Mouse (Mus musculus) adipocyte (in vitro differentiated cells): ENCODE results near the gene Ccdc155.

Experiments used
- DNase-seq: peaks from one replicate; pipeline ENCODE4 v3.0.0-alpha.2; 2016; ENCODE audit warnings: low spot score

The Ccdc155 gene

GRCm38 (mm10) chr7:45226421-45226820 lies 21.7 kb upstream of the Ccdc155 start:
- DNase-seq: no peak

GRCm38 (mm10) chr7:45224826-45225225 lies 20.1 kb upstream of the Ccdc155 start:
- DNase-seq: no peak

- DNase-seq: no peak
Measured at GRCm38 (mm10) chr7:45221680-45222079, 17.0 kb upstream of the Ccdc155 start.

- DNase-seq: peak; percentile 63
Measured at GRCm38 (mm10) chr7:45216442-45217183, 11.9 kb upstream of the Ccdc155 start.

- peak; percentile 38 for DNase-seq
Measured at GRCm38 (mm10) chr7:45215673-45216441, 11.2 kb upstream of the Ccdc155 start, which contains the start of gene Tead2. Gene Tead2, plus strand, starts transcription at chr7:45215753.

GRCm38 (mm10) chr7:45213708-45214107 lies 9.0 kb upstream of the Ccdc155 start:
- DNase-seq: no peak

GRCm38 (mm10) chr7:45212356-45212755 lies 7.7 kb upstream of the Ccdc155 start:
- DNase-seq: no peak

- no peak for DNase-seq
Measured at GRCm38 (mm10) chr7:45211851-45212251, 7.2 kb upstream of the Ccdc155 start, which contains the start of gene Dkkl1. Gene Dkkl1, minus strand, starts transcription at chr7:45212147.

- DNase-seq: no peak
Measured at GRCm38 (mm10) chr7:45211070-45211469, 6.4 kb upstream of the Ccdc155 start.

- DNase-seq: no peak
Measured at GRCm38 (mm10) chr7:45208260-45208659, 3.6 kb upstream of the Ccdc155 start.

GRCm38 (mm10) chr7:45202654-45203053 lies 2.0 kb downstream of the Ccdc155 start:
- no peak for DNase-seq

GRCm38 (mm10) chr7:45198961-45199360 lies 5.7 kb downstream of the Ccdc155 start:
- DNase-seq: no peak

GRCm38 (mm10) chr7:45198435-45198834 lies 6.3 kb downstream of the Ccdc155 start:
- peak; percentile 82 for DNase-seq

- DNase-seq: no peak
Measured at GRCm38 (mm10) chr7:45196994-45197393, 7.7 kb downstream of the Ccdc155 start.

- DNase-seq: no peak
Measured at GRCm38 (mm10) chr7:45196176-45196535, 8.5 kb downstream of the Ccdc155 start.

- DNase-seq: no peak
Measured at GRCm38 (mm10) chr7:45195341-45196175, 9.1 kb downstream of the Ccdc155 start.

GRCm38 (mm10) chr7:45193871-45194785 lies 10.6 kb downstream of the Ccdc155 start:
- DNase-seq: no peak

- peak; percentile 8 for DNase-seq
Measured at GRCm38 (mm10) chr7:45193406-45193805, 11.3 kb downstream of the Ccdc155 start.

- DNase-seq: no peak
Measured at GRCm38 (mm10) chr7:45192585-45193310, 11.9 kb downstream of the Ccdc155 start.

- no peak for DNase-seq
Measured at GRCm38 (mm10) chr7:45191803-45192363, 12.8 kb downstream of the Ccdc155 start.
